In genomic region chr14:120762168-120762567, GRCm38 (mm10) we compare ENCODE assay signal across 11 mouse cellular contexts.
DNase-seq lines count a peak whose midpoint lies in the region; TF ChIP-seq lines count a peak whose summit lies in the region.
"Had no signal": no experiment of that assay in that cellular context is flagged by ENCODE, and none has a peak within 500 bp of the region (broad histone marks: within the 10 kb centered on the region; RNA-seq: fewer than 3 reads in every experiment).

No protein-coding gene starts in this region.

- intact Hi-C loops in gastrocnemius, adult 2 months (cut with DNase I): loop anchor here (10.0 kb wide), 1 partner anchor 687 kb away; no protein-coding TSS in a partner anchor
- intact Hi-C loops in gastrocnemius, postnatal 36 days (cut with DNase I): no loop called here

- no peak for TF ChIP-seq CTCF in gastrocnemius, adult 2 months (IDR thresholded peaks at IDR 0.05)

- H3K79me2 ChIP-seq in macrophage (ENCODE audit: inconsistent target): no peaks in the 10 kb centered on the region

- H3K4me3 ChIP-seq in gastrocnemius, adult 2 months: peak overlapping the region; percentile 41
- peak overlapping the region; percentile 2; the same call in 1 of the 2 replicates for H3K4me3 ChIP-seq in macrophage (ENCODE audit: inconsistent target)
- H3K4me3 ChIP-seq: heart, embryonic 10.5 days; limb, embryonic 13.5 days had no signal

- DNase-seq in gastrocnemius, adult 2 months: no peak
- DNase-seq in gastrocnemius, postnatal 36 days: no peak
- DNase-seq in retina, embryonic 14.5 days (ENCODE audit: low spot score): peak; percentile 11
- no peak for DNase-seq in retina, postnatal 1 day
- no peak for DNase-seq in cerebellum, postnatal 36 days
- DNase-seq in neural tube, embryonic 10.5 days (ENCODE audit: extremely low spot score, low spot score): no peak
- DNase-seq in spleen, postnatal 14 days (ENCODE audit: low spot score in 2 of 2): no peak
- DNase-seq: right cerebral cortex, postnatal 25 days had no signal

- H3K27ac ChIP-seq in gastrocnemius, adult 2 months: no peak overlapping the region
- peak overlapping the region; percentile 88 for H3K27ac ChIP-seq in macrophage
- H3K27ac ChIP-seq: heart, embryonic 10.5 days; limb, embryonic 13.5 days had no signal

- whole genome bisulfite sequencing in macrophage (ENCODE audit: missing documents): 24% methylated on average over 7 of the region's 7 CpGs

- no peaks in the 10 kb centered on the region for H3K36me3 ChIP-seq in macrophage (ENCODE audit: inconsistent target)
- H3K36me3 ChIP-seq: heart, embryonic 10.5 days; limb, embryonic 13.5 days had no signal
